Mouse (Mus musculus) gastrocnemius, postnatal 14 days (tissue): Measurements from ENCODE around the gene Lrp4. TPM values are rescaled to one million over a fixed set of nuclear protein-coding genes. Genes with fewer than 3 reads are reported as not detected.

Experiments
- DNase-seq: peaks from one replicate; pipeline ENCODE4 v3.0.0; 2021; ENCODE audit warnings: mixed read lengths
- intact Hi-C: fragments of 180-260 bp; cut with DNase I; formaldehyde crosslinking; loops from one replicate; pipeline ENCODE4 v1.15.1; 2025; ENCODE audit warnings: low total_unique reads
- long read RNA-seq, 2 experiments: library from polyadenylated mRNA; stranded (forward); transcript quantifications; one replicate each; pipeline ENCODE4 v2.0.0; 2021
- total RNA-seq, 2 experiments: library from RNA; stranded (reverse); gene quantifications; 2 replicates each; pipeline ENCODE4 v1.2.3; 2021

Lrp4 gene
- total RNA-seq = 10 to 100 TPM; 13.9 to 15.4 TPM
- long read RNA-seq, experiment 1, partial matches to known transcripts = 5 of 9 reads
- long read RNA-seq, experiment 1, other reads (novel, unspliced or antisense) = 4 of 9 reads
- long read RNA-seq, experiment 2, full-length matches to known transcripts = 3 of 7 reads
- long read RNA-seq, experiment 2, partial matches to known transcripts = 1 of 7 reads
- long read RNA-seq, experiment 2, other reads (novel, unspliced or antisense) = 3 of 7 reads

- intact Hi-C loops = no loop called here
- DNase-seq = peak; percentile 83
Observed at GRCm38 (mm10) chr2:91457259-91457655, at the start of gene Lrp4. Lrp4 (plus strand) TSS chr2:91457511.

GRCm38 (mm10) chr2:91408031-91408430 is 49.3 kb upstream of the Lrp4 start:
- intact Hi-C loops = no loop called here
- no peak for DNase-seq

- DNase-seq = no peak
- intact Hi-C loops = no loop called here
Observed at GRCm38 (mm10) chr2:91411473-91411872, 45.8 kb upstream of the Lrp4 start.

GRCm38 (mm10) chr2:91412361-91412760 is 45.0 kb upstream of the Lrp4 start:
- DNase-seq = no peak
- intact Hi-C loops = no loop called here

GRCm38 (mm10) chr2:91413811-91414210 is 43.5 kb upstream of the Lrp4 start:
- DNase-seq = no peak

GRCm38 (mm10) chr2:91421641-91422040 is 35.7 kb upstream of the Lrp4 start:
- intact Hi-C loops = no loop called here
- no peak for DNase-seq

More at GRCm38 (mm10) chr2:91413811-91414210, 43.5 kb upstream of the Lrp4 start:
- intact Hi-C loops = no loop called here

GRCm38 (mm10) chr2:91424061-91424720 is 33.1 kb upstream of the Lrp4 start:
- intact Hi-C loops = no loop called here
- DNase-seq = no peak

- no peak for DNase-seq
Observed at GRCm38 (mm10) chr2:91426321-91426720, 31.0 kb upstream of the Lrp4 start.

GRCm38 (mm10) chr2:91429146-91429545 is 28.2 kb upstream of the Lrp4 start:
- DNase-seq = no peak
- intact Hi-C loops = no loop called here

More at GRCm38 (mm10) chr2:91426321-91426720, 31.0 kb upstream of the Lrp4 start:
- intact Hi-C loops = no loop called here

- intact Hi-C loops = no loop called here
Observed at GRCm38 (mm10) chr2:91429915-91430599, 27.3 kb upstream of the Lrp4 start.

GRCm38 (mm10) chr2:91430600-91430919 is 26.8 kb upstream of the Lrp4 start:
- intact Hi-C loops = no loop called here
- no peak for DNase-seq

More at GRCm38 (mm10) chr2:91429915-91430599, 27.3 kb upstream of the Lrp4 start:
- no peak for DNase-seq

- intact Hi-C loops = no loop called here
- DNase-seq = no peak
Observed at GRCm38 (mm10) chr2:91436713-91437112, 20.6 kb upstream of the Lrp4 start.

- intact Hi-C loops = no loop called here
- no peak for DNase-seq
Observed at GRCm38 (mm10) chr2:91437116-91437815, 20.0 kb upstream of the Lrp4 start.

GRCm38 (mm10) chr2:91439271-91439670 is 18.0 kb upstream of the Lrp4 start:
- DNase-seq = no peak
- intact Hi-C loops = no loop called here

- intact Hi-C loops = no loop called here
- no peak for DNase-seq
Observed at GRCm38 (mm10) chr2:91439876-91440275, 17.4 kb upstream of the Lrp4 start.

GRCm38 (mm10) chr2:91440686-91441085 is 16.6 kb upstream of the Lrp4 start:
- intact Hi-C loops = no loop called here

GRCm38 (mm10) chr2:91441715-91442114 is 15.6 kb upstream of the Lrp4 start:
- intact Hi-C loops = no loop called here

More at GRCm38 (mm10) chr2:91440686-91441085, 16.6 kb upstream of the Lrp4 start:
- no peak for DNase-seq

GRCm38 (mm10) chr2:91442241-91442640 is 15.1 kb upstream of the Lrp4 start:
- no peak for DNase-seq
- intact Hi-C loops = no loop called here

More at GRCm38 (mm10) chr2:91441715-91442114, 15.6 kb upstream of the Lrp4 start:
- no peak for DNase-seq

- intact Hi-C loops = no loop called here
- peak; percentile 93 for DNase-seq
Observed at GRCm38 (mm10) chr2:91444286-91444892, 12.9 kb upstream of the Lrp4 start, which contains the start of gene 1110051M20Rik. 1110051M20Rik (minus strand) TSS chr2:91444704.

GRCm38 (mm10) chr2:91449662-91450061 is 7.6 kb upstream of the Lrp4 start:
- intact Hi-C loops = no loop called here
- DNase-seq = no peak
